Mouse (Mus musculus) spleen, adult 18-20 months (tissue): ENCODE data around the gene Ppp4r3a.
"Not testable (repeated sequence)": the region's sequence is repeated elsewhere in the genome, so short reads cannot be mapped to it uniquely, and the experiment has no call there.

Experiments used
- DNase-seq, 2 experiments: peaks; one replicate each; pipeline ENCODE4 v3.0.0; 2022; ENCODE audit warnings: mixed read lengths in 2 of 2

The Ppp4r3a gene

DNA sequence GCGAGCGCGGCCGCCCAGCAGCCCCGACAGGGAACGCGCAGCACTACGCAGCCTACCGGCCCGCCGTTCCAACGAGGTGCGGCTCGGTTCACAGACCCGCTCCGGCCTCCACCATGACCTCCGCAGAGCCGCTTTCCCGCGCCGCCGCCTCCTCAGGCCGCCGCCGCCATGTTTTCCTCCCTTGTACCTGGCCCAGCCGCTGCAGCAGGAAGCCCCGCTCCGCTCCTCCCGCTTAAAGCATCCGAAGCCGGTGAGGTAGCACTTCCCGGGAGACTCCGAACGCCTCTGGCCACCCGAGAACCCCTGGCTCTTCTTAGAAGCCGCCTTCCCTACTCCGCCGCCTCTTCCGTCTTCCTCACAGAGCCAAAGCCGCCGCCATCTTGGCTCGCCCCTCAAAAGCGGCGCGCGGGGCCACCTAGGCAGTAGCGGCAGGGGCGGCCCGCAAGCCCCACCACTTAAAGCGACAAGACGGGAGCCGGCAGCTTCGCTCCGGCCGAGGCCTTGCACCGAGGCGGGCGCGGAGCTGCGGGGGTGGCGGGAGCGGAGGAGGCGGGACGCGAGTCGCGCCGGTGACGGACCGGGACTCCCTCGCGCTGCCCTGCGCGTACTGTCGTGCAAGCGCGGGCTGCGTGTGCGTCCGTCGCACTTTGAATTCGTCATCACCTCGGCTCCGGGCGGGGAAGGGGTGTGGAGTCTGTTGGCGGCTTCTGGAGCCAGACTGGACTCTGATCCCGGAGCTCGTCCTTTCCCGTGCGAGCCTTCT is at the start of gene Ppp4r3a:
Gene Ppp4r3a (minus strand): TSS at position 627 of the 763 bp plus-strand sequence.
- peak; percentile 89 to 92 for DNase-seq

DNA sequence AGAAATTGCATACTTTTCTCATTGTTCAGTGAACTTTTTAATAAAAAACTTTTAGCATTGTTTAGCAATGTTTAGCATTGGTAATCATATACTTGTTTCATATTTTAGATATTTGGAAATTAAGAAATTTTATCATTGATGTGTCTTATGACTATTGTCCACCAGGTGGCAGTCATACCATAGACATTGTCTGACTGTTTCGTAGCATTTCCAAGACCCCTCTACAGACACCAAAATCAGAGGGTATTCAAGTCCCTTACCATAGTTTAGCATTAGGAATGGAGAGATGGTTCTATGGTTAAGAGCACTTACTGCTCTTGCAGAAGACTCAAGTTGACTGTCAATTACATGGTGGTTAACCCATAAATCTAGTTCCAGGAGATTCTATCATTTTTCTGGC is 39.5 kb upstream of the Ppp4r3a start:
- DNase-seq, result no peak

DNA sequence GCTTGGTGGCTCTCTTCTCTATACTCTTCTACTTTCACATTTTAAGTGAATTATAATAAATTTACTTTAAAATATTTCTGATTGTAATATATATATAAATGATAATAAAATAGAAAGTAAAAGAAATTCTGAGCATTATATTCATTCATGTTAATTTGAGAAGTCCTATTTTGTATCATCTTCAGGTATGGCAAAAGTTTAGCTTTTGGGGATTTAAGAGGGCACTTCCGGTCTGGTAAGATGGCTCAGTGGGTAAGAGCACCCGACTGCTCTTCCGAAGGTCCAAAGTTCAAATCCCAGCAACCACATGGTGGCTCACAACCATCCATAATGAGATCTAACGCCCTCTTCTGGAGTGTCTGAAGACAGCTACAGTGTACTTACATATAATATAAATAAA is 38.6 kb upstream of the Ppp4r3a start:
- not testable (repeated sequence) for DNase-seq

DNA sequence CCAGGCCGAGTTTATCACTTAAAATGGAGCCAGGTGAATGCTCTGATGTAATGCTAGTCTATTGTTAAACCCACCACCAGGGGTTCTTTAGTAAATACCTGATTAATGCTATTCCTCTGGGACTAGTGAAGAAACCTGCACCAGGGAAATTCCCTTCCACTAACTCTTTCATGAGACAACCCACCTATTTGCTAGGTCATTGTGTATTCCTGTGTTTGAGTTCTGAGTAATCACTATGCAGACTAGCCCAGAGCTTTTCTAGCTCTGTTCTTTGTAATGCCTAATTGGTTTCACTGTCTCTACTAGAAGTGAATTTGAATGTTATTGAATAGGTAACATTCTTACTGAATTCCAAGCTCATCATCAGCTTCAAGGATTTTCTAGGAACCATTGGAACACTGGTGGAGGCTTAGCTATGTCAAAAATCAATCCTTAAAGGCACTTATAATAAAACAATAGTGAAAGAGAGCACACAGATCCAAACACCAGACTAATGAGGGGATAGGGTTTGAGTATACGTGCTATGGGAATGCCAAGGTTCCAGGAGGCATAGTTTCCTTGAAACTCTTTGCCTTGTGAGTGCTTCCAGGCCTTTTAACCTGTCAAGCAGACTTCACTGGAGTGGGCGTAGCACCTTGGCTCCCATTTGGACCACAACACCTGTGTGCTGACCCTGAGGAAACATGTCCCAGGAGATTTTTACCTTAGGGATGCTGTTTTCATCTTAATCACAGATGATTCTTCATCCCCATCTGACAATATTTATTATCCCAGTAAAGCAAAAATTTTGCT is 26.5 kb upstream of the Ppp4r3a start:
- not testable (repeated sequence) for DNase-seq

DNA sequence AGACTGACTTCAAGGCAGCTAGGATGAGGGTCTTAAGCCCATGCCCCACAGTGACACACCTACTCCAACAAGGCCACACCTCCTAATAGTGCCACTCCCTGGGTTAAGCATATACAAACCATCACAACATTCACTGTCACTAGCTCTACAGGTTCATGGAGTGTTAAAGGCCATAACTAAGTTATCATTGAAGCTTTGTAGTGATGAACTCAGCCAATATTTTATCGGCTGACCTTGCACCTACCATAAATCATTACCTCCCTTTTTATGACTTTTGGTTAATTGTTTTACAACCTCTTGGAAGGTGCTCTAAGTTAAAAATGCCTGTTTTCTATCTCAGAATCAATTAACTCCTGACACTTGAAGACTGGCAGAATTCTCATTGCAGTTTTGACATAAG is 24.2 kb upstream of the Ppp4r3a start:
- DNase-seq, result no peak

DNA sequence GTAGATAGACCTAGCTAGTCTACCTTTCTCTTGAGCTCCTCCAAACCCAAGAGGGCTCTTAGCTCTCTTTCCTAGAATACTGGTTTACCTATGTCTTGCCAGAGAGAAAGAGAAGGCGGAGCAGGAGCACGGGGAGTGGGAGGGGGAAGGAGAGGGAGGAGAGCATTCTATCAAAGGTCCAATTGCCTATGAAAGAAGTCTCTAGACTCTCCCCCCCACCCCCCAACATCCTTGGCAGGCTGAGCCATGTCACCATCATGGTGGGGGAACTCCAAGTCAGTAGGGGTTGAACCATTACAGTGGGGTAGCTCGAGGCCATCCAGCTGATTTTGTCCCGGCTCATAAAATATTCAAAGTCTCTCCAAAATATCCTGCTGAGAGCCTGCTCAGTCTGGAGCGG is 22.1 kb upstream of the Ppp4r3a start:
- no peak for DNase-seq

DNA sequence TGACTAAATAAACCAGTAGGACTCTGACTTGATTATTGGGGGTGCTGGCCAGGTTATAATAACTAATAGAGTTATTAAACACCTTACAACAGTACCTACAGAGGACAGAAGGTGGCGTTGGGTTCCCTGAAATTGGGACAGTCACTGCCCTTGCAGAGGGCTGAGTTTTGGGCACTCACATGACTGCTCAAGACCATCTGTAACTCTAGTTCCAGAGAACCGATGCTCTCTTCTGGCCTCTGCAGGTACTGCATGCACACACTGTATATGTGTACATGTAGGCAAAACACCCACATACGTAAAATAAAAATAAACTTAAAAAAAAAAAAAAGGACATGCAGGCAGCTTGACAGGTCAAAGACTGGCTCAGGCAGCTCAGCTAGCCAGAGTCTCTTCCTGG is 19.1 kb upstream of the Ppp4r3a start:
- DNase-seq, result peak in 1 of 2 experiments; percentile 26

DNA sequence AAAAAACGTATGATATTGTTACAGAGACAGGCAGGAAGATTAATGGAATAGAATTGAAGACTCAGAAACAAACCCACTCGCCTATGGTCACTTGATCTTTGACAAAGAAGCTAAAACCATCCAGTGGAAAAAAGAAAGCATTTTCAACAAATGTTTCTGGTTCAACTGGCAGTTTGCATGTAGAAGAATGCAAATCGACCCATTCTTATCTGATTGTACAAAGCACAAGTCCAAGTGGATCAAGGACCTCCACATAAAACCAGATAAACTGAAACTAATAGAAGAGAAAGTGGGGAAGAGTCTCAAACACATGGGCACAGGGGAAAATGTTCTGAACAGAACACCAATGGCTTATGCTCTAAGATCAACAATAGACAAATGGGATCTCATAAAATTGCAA is 10.2 kb upstream of the Ppp4r3a start:
- DNase-seq, result not testable (repeated sequence)

DNA sequence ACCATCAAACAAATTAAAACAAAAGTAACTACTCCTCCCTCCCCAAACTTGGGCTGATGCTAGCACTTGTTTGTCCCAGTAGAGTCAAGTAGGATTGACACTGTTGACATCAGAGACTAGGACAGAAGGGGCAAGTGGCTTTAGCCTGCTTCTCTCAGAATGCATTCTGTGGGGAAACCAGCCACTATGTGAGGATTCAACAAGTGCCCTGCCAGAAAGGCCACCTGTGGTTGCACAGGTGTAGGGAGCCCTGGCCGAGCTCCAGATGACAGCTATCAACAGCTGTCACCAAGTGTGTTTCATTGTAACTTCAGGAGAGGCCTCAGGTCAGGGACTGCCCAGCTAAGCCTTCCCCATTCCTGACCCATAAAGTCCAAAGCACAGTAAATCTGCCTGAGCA is 6.5 kb upstream of the Ppp4r3a start:
- no peak for DNase-seq

DNA sequence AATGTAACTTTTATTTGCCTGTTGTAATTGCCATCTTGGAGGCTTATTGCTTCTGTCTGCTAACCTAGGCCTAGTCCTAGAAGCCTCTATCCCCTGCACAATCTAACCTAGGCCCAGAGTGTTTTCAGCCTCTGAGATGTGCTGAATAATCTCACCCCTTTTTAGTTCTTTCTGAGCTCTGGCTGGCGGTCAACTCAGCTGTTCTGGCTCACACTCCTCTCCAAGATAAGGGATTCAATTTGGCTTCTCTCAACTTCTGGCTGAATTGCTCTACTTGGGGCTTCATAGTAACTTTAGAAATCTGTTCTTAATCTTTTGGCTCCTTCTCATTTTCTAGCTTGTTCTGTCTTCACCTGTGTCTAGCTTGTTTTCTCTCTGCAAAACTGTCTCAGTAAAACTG is 3.9 kb upstream of the Ppp4r3a start:
- DNase-seq, result no peak

DNA sequence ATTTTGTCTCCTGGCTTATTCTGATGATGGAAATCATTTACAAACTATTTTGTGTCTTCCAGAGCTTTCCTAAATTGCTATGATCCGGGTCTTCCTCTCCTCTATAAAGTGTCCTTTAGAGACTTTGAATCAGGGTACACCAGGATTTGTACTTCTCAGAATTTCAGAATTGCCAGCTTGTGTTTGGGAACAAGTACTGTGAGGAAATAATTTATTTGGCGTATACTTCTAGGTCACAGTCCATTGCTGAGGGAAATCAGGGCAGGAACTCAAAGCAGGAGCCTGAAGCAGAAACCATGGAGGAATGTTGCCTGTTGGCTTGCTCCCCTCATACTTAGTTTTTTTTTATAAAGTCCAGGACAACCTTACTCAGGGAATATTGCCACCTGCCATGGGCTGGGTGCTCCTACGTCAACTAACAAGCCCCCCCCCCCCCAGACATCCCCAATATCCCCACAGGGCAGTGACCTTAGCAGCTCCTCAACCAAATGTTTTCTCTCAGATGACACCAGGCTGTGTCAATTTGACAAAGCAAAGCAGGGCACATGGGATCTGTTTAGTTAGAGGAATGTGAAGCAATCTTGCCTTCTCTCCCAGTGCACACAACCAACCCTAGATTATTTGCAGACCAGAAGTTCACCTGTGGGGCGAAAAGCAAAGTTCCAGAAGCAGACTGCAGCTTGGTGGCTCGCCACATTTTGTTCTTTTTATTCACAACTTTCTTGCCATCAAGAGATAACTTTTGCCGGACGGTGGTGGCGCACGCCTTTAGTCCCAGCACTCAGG is 1.6 kb upstream of the Ppp4r3a start:
- DNase-seq, result no peak

DNA sequence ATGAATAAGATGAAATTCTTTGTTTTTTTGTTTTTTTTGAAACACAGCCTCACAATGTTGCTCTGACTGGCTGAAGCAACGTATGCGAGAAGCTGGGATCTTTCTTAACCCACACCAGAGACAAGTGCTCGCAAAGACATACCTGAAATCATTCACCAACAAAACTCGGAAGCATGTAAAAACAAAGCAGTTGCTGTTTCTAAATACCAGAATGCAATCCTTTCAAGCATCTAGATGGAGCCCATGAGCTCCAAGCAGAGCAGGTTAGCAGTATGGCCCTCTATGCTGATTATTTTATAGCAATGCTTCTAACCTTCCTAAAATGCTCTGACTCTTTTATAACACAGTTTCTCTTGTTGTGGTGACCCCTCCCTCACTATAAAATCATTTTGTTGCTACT is 735 bp upstream of the Ppp4r3a start:
- no peak for DNase-seq

DNA sequence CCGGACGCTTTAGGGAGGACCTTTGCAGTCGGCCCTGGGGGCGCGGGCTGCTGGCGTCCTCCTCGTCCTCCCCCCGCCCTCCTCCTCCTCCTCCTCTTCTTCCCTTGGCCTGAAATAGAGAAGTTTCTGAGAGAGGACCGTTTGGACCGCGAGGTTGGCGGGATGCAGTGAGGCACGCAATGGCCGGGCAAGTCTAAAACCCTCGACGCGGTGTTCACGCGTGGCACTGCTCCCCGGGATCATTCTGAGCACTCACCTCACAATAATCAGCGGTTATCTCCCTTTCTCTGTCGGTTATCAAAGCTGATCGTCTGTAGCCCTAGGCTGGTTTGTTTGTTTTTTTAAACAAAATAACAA is 315 bp upstream of the Ppp4r3a start:
- DNase-seq, result no peak

DNA sequence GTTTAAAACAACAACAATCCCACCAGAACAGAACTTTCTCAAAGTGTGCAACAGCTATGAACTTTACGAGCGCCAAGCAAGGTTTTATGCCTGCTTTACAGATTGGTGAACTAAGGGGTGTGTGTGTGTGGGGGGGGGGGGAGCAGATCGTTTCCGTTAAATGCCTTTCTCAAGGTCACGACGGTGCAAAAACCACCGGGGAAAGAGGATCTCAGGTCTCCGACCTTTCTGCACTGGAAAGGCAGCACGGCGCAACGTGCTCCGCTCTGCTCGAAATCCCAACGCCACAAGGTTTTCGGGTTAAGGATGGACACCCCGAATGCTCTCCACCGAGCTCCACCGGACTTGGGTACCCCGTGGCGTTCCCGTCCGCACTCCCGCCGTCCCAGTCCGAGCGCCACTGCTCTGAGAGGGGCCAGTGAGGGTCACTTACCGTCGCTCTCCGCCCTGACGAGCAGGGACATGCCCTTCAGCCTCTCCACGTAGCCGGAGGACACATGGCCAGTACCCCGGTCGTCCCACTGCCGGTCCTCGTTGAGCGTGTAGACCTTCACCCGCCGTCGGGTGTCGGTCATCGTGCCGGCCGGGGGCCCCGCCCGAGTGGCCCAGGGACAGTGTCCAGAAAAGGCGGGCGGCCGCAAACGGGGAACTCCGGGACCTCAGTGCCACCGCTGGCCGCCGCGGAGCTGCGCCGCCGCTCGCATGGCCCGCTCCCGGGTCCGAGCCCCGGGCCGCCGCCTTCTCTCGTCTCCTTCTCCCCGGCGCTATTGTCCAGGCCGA is 1.0 kb downstream of the Ppp4r3a start:
- peak in 1 of 2 experiments; percentile 22 for DNase-seq

DNA sequence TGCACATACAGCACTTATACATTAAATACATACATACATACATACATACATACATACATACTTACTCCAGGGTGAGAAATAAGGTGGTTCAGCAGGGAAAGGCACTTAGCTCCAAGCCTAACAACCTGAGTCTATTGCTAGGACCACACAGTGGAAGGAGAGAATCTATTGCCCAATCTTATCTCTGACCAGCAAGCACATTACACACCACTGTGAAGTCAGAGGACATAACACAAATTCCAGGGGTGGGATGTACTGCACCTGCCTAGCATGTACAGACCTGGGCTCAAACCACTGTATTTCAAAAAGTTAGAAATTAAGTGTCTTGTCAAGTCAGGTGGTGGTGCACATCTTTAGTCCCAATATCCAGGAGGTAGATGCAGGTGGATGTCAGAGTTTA is 5.5 kb downstream of the Ppp4r3a start:
- DNase-seq, result no peak

DNA sequence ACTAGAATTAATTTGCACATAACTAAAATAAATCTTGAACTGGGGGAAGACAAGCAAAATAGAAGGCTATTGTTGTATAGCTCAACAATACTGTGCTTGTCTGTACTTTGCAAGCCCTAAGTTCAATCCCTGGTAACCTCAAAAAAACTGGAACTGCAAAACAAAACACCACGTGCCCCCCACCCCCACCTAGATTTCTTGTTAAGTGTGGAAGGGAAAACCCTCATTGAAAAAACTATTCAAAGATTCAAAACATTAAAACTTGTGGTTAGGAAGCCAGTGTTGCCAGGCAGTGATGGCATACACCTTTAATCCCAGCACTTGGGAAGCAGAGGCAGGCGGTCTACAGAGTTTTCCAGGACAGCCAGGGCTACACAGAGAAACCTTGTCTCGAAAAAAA is 8.1 kb downstream of the Ppp4r3a start:
- DNase-seq, result no peak

DNA sequence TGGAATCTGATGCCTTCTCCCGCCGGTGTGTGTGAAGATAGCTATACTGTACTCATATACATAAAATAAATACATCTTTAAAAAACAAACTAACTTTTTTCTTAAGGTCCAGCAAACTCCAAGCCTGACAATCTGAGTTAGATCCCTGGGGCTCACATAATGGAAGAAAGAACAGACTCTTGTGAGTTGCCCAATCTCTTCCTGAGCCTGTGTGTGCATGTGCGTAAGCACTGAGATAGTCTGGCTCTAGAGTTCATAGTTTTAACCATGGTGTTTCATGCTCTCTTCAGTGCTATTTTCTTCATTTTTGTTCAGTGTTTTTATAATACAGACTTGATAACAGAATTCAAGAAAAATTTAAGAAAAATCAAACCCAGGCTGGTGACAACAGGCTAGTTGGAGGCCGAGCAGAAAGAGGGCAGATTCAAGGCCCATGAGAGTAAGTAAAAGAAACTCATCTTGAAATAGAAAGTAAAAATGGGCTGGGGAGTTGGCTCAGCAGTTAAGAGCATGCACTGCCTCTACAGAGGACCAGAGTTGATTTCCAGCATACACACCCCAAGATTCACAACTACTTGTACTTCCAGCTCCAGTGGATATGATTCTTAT is 8.6 kb downstream of the Ppp4r3a start:
- DNase-seq, result no peak

DNA sequence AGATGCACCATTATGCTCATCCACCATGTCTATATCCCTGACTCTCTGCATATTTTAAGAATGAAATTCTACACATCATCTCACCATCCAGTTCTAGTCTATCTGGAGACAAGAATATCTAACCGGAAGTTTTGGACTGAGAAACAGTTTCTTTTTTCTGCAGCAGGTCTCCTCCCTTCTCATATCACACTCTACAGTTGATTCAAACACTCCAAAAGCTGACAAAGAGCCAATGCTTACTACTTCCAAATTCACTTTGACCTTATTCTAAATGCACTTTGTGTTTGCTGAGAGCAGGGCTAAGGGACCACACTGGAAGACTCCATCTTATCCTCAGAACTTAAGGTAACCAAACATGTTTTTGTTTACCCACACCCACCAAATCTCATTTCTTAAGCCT is 13.7 kb downstream of the Ppp4r3a start:
- no peak for DNase-seq

DNA sequence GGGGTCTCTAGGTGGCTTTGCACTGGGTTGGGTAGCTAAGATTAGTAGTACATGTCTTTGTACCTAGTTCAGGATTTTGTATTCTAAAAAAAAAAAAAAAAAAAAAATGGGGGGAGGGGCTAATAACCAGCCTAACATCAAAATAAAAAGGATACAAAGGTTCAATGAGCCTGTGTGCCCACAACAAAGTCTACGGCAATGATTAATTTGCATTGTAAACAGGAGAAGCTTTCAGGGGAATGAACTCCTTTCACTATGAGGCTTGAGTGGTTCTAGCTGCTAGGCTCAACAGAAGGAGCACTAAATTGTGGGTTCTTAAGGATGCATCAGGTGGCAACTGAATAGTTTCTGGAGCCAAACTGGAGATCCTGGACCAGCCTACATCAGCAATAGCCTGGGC is 17.2 kb downstream of the Ppp4r3a start:
- no peak for DNase-seq

DNA sequence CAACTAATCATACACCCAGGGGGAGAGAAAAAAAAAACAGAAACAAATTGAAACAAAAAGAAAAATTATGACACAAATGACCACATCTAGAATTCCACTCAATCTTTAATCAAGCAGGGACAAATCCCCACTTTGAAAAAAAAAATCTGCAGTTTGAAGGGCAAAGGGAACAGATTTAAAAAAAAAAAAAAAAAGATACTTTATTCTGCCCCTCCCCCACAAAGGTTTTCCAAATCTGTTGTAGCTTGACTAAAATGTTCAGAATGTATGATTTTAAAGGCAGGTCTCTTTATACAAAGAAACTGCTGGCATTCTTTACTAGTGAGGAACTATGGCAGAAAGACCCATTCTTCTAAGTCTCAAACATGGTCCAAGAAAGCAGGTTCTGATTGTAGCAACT is 43.5 kb downstream of the Ppp4r3a start:
- no peak for DNase-seq

DNA sequence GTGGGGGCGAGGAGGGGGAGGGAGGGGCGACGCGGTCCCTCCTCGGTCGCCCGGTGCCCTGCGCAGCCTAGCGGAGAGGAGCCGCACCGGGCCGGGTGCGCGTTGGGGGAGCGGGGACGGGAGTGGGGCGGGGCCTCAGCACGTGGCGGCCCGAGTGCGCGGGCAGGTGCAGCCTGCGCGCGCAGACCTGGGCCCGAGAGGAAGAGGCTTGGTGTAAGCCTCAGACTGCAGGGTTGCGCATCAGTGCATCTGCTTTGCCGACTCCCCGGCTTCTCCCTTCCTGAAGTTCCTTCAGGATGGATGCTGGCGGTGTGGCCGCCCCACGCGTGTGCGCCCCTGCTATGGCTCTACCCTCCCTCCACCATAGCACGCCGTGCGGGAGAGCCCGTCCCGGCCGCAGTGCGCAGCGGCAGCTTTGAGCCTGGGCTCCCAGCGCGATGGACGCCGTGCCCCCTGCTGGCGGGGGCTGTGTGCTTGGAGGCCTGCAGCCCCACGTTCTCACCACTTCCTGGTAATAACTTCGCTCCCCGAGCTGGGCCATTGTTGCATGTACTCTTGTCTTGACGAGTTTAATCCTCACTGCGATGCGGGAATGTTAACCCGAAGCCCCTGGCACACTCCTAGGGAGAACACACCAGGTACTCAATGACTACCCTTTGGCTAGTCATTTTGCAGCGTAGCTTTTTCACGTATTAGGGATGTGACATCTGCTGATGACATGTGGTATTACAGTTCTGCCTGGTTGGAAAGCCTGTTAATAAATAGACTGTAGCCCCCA is 54.4 kb downstream of the Ppp4r3a start, which contains the start of gene Ccdc88c:
Gene Ccdc88c (minus strand): TSS at position 103 of the 778 bp plus-strand sequence.
- peak; percentile 93 to 95 for DNase-seq
